Mouse (Mus musculus) ovary, postnatal 14 days (tissue): ENCODE measurements around the gene Wwox.

Source experiments
- DNase-seq: peaks from one replicate; pipeline ENCODE4 v3.0.0; 2022; ENCODE audit warnings: low spot score

Wwox gene

DNA sequence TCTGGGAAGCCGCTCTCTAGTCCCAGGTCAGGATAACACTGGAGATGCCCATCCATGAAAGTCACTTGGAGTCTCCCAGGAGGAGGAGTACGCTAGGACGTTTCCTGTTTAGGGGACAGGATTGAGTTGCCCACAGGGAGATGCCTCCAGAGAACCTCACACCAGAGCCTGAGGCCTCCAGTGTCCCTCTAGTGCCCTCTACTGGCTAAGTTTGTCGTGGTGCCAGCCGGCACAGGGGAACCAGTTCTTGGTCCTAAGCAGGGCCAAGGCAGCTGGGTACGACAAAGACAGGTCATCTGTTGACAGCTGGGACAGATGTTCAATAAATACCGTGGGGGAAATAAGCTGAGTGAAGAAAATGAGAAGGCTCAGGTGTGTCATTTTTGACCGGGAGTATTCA is 531.9 kb downstream of the Wwox start:
- peak; percentile 78 for DNase-seq

DNA sequence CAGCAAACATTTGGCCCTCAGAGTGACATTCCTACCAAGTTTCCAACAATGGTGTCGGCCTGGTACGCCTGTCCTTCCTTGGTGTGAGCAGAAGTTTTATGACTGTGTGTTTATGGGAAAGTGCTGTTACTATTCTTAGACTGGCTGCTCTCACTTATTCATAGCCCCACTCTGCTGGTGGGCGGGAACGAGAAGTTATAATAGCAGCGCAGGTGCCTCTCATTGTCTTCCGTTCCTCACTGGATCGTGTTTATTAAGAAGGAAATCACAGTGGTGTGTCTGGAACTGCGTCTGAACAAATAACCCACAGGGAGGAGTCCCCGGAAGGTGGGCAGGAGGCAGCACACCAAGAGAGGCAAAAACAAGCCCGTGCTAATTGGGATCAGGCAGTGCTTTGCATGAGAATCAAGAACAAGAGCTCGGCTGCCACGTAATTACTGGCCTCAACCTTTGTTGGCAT is 533.6 kb downstream of the Wwox start:
- DNase-seq = no peak

DNA sequence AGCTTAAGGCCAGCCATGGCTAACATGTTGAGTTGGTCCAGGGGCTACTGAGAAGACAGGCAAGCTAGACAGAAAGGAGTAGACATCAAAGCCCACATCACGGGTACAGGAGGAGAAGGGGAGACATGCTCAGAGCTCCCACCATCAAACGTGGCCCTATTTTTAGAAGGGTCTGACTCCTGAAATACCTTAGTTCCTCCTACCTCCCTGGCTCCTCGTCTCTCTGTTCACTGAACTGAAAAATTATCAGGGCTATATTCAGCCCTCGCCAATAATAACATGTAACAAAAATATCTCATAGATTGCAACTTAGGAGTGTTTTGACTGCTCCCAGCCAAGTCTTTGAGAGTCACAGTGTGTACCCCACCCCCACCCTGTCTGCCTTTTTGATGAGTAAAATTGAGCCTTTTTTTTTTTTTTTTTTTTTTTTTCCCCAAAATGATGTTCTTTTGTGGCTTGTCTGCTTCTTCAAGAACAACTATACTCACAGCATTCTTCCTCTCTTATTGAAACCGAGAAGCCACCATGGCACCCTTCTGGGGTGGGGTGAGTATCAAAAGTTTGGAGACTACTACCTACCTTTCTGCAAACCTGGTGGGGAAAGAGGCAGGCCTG is 535.0 kb downstream of the Wwox start:
- no peak for DNase-seq

DNA sequence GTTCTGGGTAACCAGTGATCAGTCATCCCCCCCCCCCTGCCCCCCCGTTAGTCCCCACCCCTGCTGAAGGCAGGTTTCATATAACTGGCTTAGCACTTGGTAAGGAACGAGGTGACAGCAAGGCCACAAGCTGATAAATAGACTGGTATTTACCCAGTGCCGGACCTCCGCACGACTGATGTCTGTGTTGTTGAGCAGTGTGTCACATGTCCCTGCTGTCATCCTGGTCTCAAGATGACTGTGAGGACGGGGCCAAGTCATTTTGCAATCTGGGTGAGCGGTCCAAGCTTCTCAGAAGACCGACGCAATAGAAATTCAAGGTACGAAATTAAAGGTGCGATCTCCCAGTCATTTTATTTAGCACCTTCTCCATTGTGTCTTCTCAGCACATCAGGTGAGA is 538.3 kb downstream of the Wwox start:
- no peak for DNase-seq

DNA sequence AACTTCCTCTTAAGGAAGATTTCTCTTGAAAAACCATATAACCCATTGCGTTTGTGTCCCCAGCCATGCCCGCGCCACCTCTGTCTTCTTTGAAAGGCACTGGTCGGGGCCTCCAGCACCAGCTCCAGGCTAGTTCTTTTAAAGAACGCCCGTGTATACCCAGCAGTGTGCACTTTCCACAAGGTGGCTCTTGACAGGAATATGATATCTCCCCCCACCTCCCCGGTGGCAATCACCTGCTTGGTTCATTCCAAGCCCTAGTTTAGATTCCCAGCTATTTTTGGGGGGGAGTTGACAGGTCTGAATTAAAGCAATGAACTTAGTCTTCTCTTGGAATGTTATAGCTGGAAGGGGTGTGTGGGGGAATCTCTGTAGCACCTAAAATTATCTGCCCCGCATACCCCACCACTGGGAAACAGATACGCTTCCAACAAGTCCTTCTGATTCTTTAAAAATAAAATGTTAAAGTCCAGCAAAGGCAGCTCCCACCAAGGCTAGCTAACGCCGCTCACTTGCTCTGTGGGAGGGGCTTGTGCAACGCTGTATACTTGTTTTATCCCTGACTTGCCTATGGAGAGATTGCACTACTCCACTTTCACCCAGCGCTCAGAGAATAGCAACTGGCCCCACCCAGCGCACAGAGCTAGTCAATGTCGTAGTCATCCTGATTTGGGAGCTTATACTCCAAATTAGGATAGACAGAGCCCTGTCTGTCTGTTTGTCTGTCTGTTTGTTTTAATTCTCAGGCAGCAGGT is 538.9 kb downstream of the Wwox start:
- DNase-seq = no peak

DNA sequence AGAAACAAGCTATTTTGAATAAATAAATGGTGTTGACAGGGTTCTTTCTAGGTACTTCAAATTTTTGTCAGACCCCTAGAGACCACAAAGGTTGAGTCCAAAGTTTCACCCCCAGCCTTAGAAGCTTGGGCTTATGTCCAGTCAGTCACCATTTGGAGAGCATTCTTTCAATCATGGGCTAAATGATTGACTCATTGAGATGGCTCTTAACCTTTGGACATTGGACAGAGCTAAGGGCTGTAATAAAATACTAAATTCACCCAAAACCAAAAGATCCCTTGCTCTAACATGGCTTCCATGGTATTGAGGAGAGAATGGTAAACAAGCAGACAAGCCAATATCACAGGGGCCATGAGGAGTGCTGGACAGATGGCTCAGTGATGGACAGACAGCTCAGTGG is 540.2 kb downstream of the Wwox start:
- no peak for DNase-seq

DNA sequence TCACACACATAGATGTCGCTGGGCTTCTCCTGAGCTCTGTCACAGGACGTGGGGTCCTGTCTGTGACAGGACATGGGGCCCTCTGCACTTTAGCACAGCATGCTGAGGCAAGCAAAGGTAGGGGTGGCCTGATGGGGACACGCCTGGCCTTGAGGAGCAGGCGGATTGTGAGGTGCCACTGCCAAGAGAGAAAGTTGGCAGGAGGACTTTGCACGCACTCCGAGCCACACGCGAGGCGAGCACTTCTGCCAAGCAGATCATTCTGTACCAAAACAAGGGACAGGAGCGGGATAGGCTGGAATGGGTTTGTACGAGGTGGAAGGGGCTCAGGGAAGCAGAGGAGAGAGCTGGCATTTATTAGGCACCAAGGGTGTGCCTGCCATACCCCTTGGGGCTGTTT is 543.3 kb downstream of the Wwox start:
- no peak for DNase-seq

DNA sequence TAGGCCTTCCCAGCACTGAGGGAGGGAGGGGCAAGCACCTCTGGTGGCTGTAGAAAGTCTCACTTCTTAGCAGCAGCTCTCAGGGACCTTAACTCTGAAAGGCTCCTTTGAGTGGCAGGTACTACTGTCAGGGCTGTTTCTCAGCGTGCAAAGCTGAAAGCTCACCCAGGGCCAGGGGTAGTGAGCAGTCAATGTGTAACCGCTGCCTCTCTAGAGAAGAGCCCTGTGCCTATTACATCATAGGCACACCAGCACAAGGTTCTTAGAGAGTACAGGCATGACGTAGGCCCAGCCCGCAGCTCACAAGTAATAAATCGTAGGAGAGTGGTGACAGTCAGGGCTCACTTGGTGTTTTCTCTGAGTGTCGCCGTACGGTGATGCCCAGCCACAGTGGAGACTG is 545.0 kb downstream of the Wwox start:
- DNase-seq = no peak

DNA sequence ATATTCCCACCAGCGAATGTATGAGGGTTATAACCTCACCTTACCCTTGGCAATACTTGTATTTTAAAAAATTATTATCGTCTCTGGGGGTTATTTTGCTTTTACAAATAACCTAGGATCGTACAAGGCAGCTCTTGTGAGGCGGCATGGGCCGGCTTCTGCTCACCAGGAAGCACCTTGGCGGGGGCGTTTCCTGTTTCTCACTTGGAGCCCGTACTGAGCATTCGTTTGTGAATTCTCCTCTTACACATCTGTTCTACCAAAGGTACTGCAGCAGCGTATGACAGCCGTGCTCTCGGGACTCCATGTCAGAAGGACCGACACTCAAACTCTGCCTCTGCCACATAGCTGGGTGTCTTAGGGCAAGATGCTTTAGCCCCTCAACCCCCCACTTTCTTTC is 546.5 kb downstream of the Wwox start:
- DNase-seq = no peak

DNA sequence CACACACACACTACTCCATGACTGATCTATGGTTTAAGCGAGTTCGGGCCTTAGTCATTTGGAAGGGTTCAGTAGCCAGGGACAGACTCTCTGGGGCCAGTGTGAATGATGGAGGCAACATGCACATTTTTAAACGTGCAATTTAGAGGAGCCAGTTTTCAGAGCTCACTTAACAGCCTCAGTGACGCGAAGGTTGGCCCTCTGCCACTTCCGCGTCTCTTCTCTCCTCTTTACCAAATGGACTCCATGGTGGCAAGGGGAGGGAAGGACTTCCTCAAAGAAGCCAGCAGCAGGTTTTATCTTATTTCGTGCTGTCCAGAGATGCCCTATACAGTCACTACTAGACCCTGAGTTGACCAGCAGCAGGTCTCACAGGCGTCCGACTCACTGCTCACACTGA is 547.5 kb downstream of the Wwox start:
- no peak for DNase-seq

DNA sequence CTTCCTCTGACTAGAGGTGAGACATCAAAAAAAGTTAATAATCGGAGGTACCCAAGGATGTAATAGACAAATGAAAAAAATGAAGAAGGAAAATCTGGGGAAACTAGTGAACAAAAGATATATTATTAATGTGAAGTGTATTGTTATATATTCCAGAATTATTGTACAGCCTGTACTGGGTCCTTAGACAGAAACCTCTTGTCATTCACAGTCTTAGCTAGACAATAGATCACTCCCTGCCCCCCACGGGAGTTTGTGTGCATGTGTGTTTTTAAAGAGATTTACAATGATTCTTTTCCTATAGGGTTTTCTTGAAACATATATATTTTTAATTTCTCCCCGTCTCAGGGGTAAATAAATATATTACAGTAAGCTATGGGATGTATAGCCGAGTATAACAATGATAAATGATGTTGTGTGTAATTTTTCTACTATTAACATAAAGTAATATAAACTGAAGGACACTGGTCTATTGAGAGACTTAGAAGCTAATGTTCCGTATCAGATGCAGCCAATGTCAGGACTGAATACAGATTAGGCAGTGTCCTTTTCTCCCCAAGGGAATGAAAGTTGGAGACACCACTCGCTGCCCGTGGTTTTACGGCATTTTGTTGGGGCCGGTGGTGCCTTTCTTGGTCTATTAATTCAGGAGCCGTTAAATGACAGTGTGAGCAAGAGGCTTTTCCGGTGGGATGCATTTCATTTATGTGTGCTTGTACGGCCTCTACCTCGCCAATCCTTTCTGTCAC is 551.6 kb downstream of the Wwox start:
- no peak for DNase-seq

DNA sequence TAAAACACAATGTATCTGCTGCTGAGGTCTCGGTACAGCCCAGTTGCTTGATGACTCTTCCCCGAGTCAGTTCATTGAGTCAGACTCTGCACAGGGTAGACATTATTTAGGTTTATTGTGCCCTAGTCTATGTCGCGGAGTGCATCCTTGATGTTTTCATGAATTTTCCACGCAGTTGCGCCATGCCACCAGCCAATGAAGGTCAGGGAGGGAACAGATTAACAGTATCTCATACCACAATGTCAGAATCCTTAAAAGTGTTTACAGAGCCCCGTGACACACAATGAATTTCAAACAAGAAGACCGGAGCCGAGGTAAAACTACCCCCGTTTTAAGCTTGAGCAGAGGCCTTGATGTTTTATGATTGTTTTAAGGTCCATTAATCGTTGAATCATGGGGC is 561.3 kb downstream of the Wwox start:
- DNase-seq = no peak

DNA sequence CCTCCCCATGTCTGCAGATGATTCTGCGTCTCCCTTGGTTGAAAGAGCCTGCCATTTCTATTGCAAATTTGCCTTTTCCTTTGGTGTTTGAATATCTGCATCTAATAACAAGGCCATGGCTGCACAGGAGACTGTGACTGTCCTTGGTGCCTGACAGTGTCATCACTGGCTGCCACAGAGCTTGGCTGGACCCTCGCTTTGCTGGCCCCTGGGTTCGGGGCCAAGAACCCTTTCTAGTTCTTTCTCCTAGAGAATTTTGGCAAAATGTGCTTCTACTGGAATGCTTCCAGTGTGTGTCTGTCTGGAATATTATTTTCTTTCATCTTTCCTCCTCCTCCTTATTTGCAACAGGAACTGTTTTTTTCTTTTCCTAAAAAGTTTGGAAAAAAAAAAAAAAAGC is 565.6 kb downstream of the Wwox start:
- DNase-seq = no peak

DNA sequence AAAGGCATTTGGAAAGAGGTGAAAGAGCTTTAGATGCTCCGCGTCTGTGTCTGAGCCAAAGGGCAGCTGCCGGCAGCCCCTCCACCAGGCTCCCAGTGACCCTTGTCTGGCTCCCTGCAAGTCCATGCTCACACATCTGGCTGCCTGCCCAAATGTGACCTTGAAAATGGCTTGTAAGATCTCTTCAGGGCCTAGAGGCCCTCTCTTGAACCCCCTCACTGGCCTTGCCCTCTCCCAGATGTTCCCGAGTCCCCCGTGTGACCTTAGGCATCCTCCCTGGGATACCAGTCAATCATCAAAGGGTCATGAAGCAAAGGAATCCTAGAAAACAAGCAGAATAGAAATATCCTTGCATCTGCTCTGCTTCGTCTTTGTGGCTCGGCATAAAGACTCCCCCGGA is 567.1 kb downstream of the Wwox start:
- peak; percentile 44 for DNase-seq

DNA sequence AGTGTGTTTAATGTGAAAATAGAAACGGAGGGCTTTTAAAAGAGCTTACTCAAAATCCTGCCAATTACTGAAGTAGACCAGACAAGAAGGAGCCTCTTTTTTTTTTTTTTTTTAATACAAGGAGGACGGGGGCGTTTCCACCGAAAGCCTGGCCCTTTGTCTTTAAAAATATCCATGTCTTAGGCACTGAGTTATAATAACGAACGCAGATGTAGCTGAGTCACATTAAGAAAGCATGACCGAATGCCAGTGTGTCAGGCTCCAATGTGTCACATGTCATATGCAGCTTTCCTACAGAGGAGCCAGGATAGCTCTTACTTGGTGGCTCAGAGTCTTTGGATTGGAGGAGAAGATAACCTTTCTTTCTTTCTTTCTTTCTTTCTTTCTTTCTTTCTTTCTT is 567.8 kb downstream of the Wwox start:
- DNase-seq = no peak

DNA sequence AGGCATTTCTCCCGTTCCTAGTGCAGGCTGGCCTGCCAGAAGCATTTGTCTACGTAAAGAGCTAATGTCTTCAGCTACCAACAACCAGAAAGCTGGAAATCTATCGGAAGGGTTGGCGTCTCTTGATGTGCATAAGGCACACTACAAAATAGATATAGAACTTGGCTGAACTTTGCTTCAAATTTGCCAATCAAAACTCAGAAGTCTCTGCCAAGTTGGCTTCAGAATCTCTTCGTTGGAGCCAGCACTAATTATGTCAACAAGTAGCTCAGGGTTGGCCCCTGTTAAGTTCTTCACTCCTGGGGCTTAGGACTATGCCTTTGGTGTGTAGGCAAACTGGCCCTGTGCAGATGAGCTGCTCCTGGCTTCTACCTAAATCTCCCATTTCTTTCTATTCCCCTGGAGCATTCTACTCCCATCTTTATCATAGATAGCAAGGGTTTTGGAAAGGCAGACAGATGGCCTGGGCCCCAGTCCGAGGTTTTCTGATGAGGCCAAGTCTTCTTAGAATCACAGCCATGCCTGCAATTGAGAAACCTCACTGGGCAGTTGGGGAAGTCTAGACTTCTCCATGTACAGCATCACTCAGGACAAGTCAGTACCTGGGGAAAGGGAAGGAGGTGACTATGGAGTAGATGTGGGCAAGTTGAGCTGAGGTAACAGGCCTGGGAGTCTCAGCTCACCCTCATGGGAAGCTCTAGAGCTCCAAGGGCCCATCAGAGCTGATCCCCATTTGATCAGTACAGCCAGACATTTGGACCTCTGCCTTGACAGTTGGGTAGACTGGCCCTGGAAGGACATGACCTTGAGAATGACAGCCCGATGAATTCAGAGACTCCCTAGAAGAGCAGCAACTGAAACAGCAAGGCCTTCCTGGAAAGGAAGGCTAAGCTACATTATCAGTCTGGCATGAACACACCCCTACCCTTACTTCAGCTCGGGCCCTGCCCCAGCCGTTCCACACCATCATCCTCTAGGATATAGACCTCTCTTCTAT is 569.5 kb downstream of the Wwox start:
- no peak for DNase-seq

DNA sequence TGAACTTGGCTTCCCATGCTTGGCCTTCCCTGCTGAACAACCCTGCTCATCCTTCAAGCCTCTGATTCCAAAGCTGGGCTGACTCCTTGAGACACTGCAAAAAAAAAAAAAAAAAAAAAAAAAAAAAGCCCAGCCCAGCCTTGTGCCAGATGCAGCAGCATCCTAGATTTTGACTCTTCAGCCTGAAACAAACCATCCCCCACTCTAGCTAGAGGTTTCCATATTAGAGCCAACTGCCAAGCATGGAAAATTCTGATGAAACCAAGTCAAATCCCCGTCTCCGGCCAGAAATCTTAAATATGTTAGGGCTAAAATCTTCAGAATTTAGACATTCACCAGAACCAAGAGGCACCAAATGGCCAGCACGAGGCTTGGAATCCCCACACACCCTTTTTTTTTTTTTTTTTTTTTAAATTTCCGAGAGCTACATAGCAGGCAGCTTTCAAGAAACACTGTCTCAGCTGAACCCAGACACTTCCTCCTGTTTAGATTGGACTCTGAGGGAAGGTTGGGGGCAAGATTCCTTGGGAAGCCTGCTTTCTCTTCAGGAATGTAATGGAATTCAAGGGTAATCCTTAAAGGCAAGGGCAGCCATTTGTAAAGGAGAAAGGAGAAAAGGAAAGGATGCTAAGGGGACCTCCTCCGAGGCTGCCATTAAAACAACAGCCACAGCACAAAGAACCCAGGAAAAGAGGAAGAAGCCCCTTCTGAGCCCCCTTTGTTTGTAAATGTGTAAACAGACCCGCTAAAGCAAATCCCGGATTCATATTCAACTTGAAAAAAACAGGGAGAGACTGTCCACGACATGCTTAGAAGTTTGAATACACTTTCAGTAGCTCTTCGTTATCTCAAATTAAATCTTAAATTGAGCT is 570.7 kb downstream of the Wwox start:
- no peak for DNase-seq

DNA sequence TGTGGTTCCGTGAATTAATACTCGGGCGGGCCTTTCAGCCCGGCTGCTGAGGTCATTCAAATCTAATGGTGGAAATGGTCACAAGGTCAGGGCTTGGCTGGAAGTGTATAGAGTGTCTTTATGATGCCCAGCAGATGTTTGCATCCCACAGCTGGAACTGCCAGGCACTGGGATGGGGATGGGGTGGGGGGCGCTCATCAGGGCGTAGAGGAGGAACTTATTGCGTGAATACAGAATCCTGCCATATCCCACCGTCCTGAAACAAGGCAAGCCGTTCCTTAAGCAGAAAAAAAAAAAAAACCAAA is 571.3 kb downstream of the Wwox start:
- no peak for DNase-seq

DNA sequence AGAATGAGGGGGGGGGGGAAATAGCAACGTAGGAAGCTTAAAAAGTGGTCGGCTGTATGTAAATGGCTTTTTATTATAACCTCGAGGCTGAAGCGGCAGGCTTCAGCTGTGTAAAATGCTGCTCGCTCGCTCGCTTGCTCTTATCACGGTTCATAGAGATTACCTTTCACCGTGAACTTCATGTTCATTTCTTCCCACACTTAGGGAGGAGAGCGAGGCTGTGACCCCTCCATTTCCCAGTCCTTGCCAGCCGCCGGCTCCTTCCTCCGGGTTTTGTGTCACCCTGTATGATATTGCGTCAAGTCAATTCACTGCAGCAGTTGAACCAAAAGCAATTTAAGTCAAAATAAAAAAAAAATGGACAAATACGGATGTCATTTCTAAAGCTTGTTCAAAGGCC is 580.2 kb downstream of the Wwox start:
- no peak for DNase-seq

DNA sequence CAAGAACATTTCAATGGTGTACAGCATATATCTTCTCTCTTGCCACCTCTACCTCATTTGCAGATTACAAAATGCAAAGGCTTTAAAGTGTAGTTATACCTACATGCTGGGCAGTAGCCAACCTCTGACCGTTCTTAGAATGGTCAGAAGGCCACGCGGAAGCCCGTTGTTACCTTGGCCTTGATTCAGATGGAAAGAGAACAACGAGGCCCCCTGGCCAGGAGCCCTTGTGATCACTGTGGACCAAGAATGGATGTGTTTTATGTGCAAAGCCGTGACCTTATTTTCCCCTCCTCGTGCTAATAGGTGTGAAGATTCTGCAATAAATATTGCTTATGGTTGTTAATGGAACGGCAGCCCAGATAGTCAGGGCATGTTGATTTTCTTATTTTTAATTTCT is 582.3 kb downstream of the Wwox start:
- no peak for DNase-seq

DNA sequence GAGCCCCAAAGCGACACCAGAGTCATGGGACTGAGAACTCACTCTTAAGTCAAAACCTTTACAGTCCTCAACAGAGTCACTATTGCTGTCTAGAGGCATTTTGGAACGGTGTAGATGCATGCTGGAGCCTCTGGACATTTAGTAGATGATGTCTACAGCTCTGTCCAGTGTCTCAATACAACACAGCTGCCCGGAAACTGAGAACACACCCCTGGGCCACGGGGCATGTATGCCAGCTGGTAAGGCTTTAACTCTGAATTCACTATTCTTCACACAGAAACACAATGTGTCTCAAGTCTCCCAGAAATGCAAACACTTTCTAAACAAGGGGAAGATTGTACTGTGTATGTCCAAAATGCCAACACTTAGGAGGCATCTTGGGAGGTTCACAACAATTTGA is 584.6 kb downstream of the Wwox start:
- no peak for DNase-seq
